Mouse (Mus musculus): ENCODE data around the gene Mgam. TPM values are rescaled to one million over a fixed set of nuclear protein-coding genes. Genes with fewer than 3 reads are reported as not detected.
"Not testable (repeated sequence)": the region's sequence is repeated elsewhere in the genome, so short reads cannot be mapped to it uniquely, and the experiment has no call there.

The Mgam gene
- polyA plus RNA-seq, 1 experiment from 2014 or later = 0.11 TPM

GRCm38 (mm10) chr6:40637755-40638154 lies 9.1 kb downstream of the Mgam start:
- DNase-seq (ENCODE audit: low spot score) = no peak
- no peak overlapping the region for H3K9ac ChIP-seq (replicated peaks; ENCODE audit: low read depth)
- no peak overlapping the region for H3K4me3 ChIP-seq (ENCODE audit: low read depth, low read length)
- H3K36me3 ChIP-seq (ENCODE audit: insufficient read depth, low read length) = no peaks in the 10 kb centered on the region
- no peak for TF ChIP-seq EP300 (IDR thresholded peaks at IDR 0.05)
- TF ChIP-seq CTCF (IDR thresholded peaks at IDR 0.05) = no peak
- H3K4me2 ChIP-seq (replicated peaks; ENCODE audit: low read depth, low read length) = no peak overlapping the region
- 93% methylated on average over 5 of the region's 5 CpGs for WGBS
- no peak for ATAC-seq
- H3K9me3 ChIP-seq (ENCODE audit: low read length) = no peaks in the 10 kb centered on the region
- H3K27me3 ChIP-seq (replicated peaks; ENCODE audit: insufficient read depth, low read length) = no peaks in the 10 kb centered on the region
- H3K4me1 ChIP-seq (ENCODE audit: insufficient read depth, low read depth, low read length) = no peaks in the 10 kb centered on the region
- H3K27ac ChIP-seq (ENCODE audit: low read length) = no peak overlapping the region

DNA sequence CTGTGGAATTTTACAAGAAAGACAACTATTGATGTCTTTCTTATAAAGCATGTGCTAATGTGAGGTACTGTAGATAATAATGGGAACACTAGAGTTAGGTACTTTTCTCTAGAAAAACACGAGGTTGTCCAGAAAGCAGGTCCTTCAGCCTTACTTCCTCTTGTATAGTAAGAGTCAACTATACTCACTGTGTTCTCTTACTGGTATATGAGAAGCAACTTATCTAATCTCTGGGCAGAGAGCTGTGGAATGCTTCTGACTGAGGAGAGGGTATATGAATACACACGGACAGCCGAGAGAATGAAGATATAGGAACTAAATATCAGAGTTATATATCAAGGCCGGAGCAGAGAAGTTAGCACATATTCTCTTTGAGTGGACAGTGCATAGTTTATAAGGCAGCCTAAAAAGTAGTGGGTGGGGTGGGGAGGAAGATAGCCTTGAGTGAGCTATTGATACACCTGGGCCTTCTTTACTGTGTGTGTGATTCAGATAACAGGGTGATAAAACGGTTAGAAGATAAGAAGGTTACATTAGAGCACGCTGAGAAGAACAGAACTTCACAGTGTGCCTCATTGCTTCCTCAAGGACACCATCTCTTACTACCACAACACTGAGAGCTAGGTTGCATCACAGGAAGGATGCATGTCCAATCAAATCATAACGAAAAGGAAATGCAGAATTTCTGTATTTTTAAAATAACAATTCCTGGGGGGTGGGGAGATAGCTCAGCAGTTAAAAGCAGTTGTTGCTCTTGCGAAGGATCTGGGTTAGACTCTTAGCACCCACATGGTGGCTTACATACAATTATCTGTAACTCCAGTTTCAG lies 12.3 kb downstream of the Mgam start:
- no peaks in the 10 kb centered on the region for H3K27me3 ChIP-seq (replicated peaks; ENCODE audit: insufficient read depth, low read length)
- DNase-seq (ENCODE audit: low spot score) (no peak), ATAC-seq (no peak)
- no peaks in the 10 kb centered on the region for H3K36me3 ChIP-seq (ENCODE audit: insufficient read depth, low read length)
- H3K9ac ChIP-seq (replicated peaks; ENCODE audit: low read depth) = no peak overlapping the region
- WGBS = 65% methylated on average over 8 of the region's 8 CpGs
- no peaks in the 10 kb centered on the region for H3K9me3 ChIP-seq (ENCODE audit: low read length)
- H3K4me3 ChIP-seq (ENCODE audit: low read depth, low read length) = no peak overlapping the region
- H3K4me2 ChIP-seq (replicated peaks; ENCODE audit: low read depth, low read length) = no peak overlapping the region
- H3K4me1 ChIP-seq (ENCODE audit: insufficient read depth, low read depth, low read length) = no peaks in the 10 kb centered on the region
- no peak for TF ChIP-seq EP300 (IDR thresholded peaks at IDR 0.05)
- H3K27ac ChIP-seq (ENCODE audit: low read length) = no peak overlapping the region

DNA sequence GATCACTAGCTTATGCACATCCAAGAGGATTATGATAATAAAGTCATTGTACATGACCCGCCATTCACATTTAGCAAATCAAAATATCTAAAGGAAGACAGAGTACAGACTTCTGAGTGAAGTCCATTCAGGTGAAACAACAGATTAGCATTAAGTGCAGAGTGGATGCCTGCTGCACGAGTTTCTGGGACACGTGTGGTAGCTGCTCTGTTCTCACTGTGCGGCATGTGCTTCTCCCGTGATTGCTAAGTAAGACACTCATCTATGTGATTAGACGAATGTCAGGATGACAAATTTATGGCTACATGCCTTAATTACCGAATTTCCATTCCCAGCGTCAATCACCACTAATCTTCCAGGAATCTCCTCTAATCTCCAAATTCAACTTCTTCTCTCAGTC lies 17.1 kb downstream of the Mgam start:
- H3K9me3 ChIP-seq (ENCODE audit: low read length) = no peaks in the 10 kb centered on the region
- H3K36me3 ChIP-seq (ENCODE audit: insufficient read depth, low read length) = no peaks in the 10 kb centered on the region
- no peaks in the 10 kb centered on the region for H3K27me3 ChIP-seq (replicated peaks; ENCODE audit: insufficient read depth, low read length)
- no peak overlapping the region for H3K27ac ChIP-seq (ENCODE audit: low read length)
- 76% methylated on average over 8 of the region's 8 CpGs for WGBS
- no peak for TF ChIP-seq EP300 (IDR thresholded peaks at IDR 0.05)
- no peak for TF ChIP-seq CTCF (IDR thresholded peaks at IDR 0.05)
- ATAC-seq = no peak
- no peak overlapping the region for H3K4me3 ChIP-seq (ENCODE audit: low read depth, low read length)
- no peak for DNase-seq (ENCODE audit: low spot score)
- no peak overlapping the region for H3K9ac ChIP-seq (replicated peaks; ENCODE audit: low read depth)
- no peak overlapping the region for H3K4me2 ChIP-seq (replicated peaks; ENCODE audit: low read depth, low read length)
- H3K4me1 ChIP-seq (ENCODE audit: insufficient read depth, low read depth, low read length) = no peaks in the 10 kb centered on the region

DNA sequence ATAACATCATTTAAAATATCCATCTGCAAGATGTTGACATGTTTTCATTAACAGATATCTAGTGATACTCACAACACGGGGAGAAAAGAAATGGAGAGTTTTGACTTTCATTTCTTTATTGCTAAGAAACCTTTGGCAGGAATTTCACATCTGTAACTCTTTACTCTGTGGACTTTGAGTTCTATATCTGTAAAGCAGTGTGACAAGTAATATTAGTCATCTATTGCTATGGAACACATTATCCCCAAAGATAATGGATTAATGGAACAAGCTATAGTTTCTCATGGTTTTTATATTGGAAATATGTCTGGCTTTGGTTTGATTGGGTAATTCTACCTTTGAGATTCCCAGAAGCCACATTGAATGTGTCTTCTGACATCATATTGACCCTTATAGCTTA lies 22.3 kb downstream of the Mgam start:
- H3K4me1 ChIP-seq (ENCODE audit: insufficient read depth, low read depth, low read length) = no peaks in the 10 kb centered on the region
- no peak for TF ChIP-seq CTCF (IDR thresholded peaks at IDR 0.05)
- no peak for TF ChIP-seq EP300 (IDR thresholded peaks at IDR 0.05)
- H3K9ac ChIP-seq (replicated peaks; ENCODE audit: low read depth) = no peak overlapping the region
- H3K27ac ChIP-seq (ENCODE audit: low read length) = no peak overlapping the region
- ATAC-seq = no peak
- WGBS = 83% methylated on average over 1 of the region's 1 CpGs
- no peaks in the 10 kb centered on the region for H3K27me3 ChIP-seq (replicated peaks; ENCODE audit: insufficient read depth, low read length)
- no peak overlapping the region for H3K4me2 ChIP-seq (replicated peaks; ENCODE audit: low read depth, low read length)
- H3K9me3 ChIP-seq (ENCODE audit: low read length) = no peaks in the 10 kb centered on the region
- H3K4me3 ChIP-seq (ENCODE audit: low read depth, low read length) = no peak overlapping the region
- H3K36me3 ChIP-seq (ENCODE audit: insufficient read depth, low read length) = no peaks in the 10 kb centered on the region
- DNase-seq (ENCODE audit: low spot score) = no peak

- Histone ChIP-seq H3K4me2 (replicated peaks; ENCODE audit: low read depth, low read length) (no peak overlapping the region), H3K4me3 (ENCODE audit: low read depth, low read length) (no peak overlapping the region), H3K36me3 (ENCODE audit: insufficient read depth, low read length) (no peaks in the 10 kb centered on the region), H3K9ac (replicated peaks; ENCODE audit: low read depth) (no peak overlapping the region), H3K27ac (ENCODE audit: low read length) (no peak overlapping the region), H3K9me3 (ENCODE audit: low read length) (no peaks in the 10 kb centered on the region), H3K4me1 (ENCODE audit: insufficient read depth, low read depth, low read length) (no peaks in the 10 kb centered on the region), H3K27me3 (replicated peaks; ENCODE audit: insufficient read depth, low read length) (no peaks in the 10 kb centered on the region)
- TF ChIP-seq EP300 (IDR thresholded peaks at IDR 0.05) (no peak), CTCF (IDR thresholded peaks at IDR 0.05) (no peak)
- 33% methylated on average over 2 of the region's 2 CpGs for WGBS
- DNase-seq (ENCODE audit: low spot score) (no peak), ATAC-seq (no peak)
These were observed 32.3 kb downstream of the Mgam start for GRCm38 (mm10) chr6:40660930-40661329.

DNA sequence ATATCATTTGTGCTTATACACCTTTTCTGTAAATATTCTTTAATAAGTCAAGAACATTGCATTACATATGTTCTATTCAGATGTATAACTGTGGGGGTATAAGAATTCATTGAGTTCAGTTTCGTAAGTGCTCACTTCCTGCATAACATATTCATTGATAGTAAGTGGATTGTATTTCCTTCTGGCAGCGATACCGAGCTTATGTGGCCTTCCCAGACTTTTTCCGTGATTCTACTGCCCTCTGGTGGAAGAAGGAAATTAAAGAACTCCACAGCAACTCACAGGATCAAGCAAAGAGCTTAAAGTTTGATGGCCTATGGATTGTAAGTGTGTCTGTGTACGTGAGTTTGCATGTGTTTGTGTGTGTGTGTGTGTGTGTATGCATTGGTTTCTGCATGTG lies 60.5 kb downstream of the Mgam start:
- TF ChIP-seq CTCF (IDR thresholded peaks at IDR 0.05) = peak; percentile 78
- no peak for TF ChIP-seq EP300 (IDR thresholded peaks at IDR 0.05)
- Histone ChIP-seq H3K9me3 (ENCODE audit: low read length) (no peaks in the 10 kb centered on the region), H3K9ac (replicated peaks; ENCODE audit: low read depth) (no peak overlapping the region), H3K27me3 (replicated peaks; ENCODE audit: insufficient read depth, low read length) (no peaks in the 10 kb centered on the region), H3K4me1 (ENCODE audit: insufficient read depth, low read depth, low read length) (no peaks in the 10 kb centered on the region), H3K4me2 (replicated peaks; ENCODE audit: low read depth, low read length) (no peak overlapping the region), H3K4me3 (ENCODE audit: low read depth, low read length) (no peak overlapping the region), H3K27ac (ENCODE audit: low read length) (no peak overlapping the region), H3K36me3 (ENCODE audit: insufficient read depth, low read length) (no peaks in the 10 kb centered on the region)
- DNase-seq (ENCODE audit: low spot score) = peak; percentile 76
- 3% methylated on average over 5 of the region's 5 CpGs for WGBS
- ATAC-seq = no peak

- not testable (repeated sequence) for H3K27me3 ChIP-seq (replicated peaks; ENCODE audit: insufficient read depth, low read length); H3K4me1 ChIP-seq (ENCODE audit: insufficient read depth, low read depth, low read length); H3K4me3 ChIP-seq (ENCODE audit: low read depth, low read length); H3K27ac ChIP-seq (ENCODE audit: low read length); H3K9me3 ChIP-seq (ENCODE audit: low read length); DNase-seq (ENCODE audit: low spot score); ATAC-seq; H3K36me3 ChIP-seq (ENCODE audit: insufficient read depth, low read length); H3K9ac ChIP-seq (replicated peaks; ENCODE audit: low read depth); H3K4me2 ChIP-seq (replicated peaks; ENCODE audit: low read depth, low read length)
- 28% methylated on average over 3 of the region's 4 CpGs for WGBS
These were observed 63.4 kb downstream of the Mgam start for GRCm38 (mm10) chr6:40692007-40692406.

DNA sequence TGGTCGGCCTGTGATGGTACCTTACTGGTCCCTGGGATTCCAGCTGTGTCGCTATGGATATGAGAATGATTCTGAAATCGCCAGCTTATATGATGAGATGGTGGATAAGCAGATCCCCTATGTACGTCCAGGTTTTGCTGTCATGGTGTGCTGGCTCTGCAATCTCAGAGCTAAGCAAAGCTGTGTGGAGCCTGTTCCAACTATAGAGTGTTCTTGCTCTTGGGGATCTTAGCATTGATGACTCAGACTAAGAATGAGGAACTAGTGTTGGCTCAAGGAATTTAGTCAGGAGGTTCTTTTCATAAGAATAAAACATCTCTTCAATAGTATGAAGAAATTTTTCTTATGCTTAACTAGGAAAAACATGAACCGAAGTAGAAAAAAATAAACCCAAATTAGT lies 84.9 kb downstream of the Mgam start:
- not testable (repeated sequence) for H3K9me3 ChIP-seq (ENCODE audit: low read length); DNase-seq (ENCODE audit: low spot score); H3K27me3 ChIP-seq (replicated peaks; ENCODE audit: insufficient read depth, low read length); H3K9ac ChIP-seq (replicated peaks; ENCODE audit: low read depth); ATAC-seq; H3K36me3 ChIP-seq (ENCODE audit: insufficient read depth, low read length); H3K4me1 ChIP-seq (ENCODE audit: insufficient read depth, low read depth, low read length); H3K4me3 ChIP-seq (ENCODE audit: low read depth, low read length); H3K4me2 ChIP-seq (replicated peaks; ENCODE audit: low read depth, low read length); H3K27ac ChIP-seq (ENCODE audit: low read length)
- 87% methylated on average over 5 of the region's 5 CpGs for WGBS
